Mouse (Mus musculus) liver, embryonic 15.5 days (tissue): Measurements from ENCODE around the gene Fam163b. TPM values are rescaled to one million over a fixed set of nuclear protein-coding genes. Genes with fewer than 3 reads are reported as not detected.

Experiments
- ATAC-seq: fragments of 200-750 bp; cut with Nextera tagmentation; 2 replicates; pipeline ENCODE4 v1.8.0; 2017; ENCODE audit warnings: moderate number of reproducible peaks, mild to moderate bottlenecking, moderate library complexity; ENCODE audit not compliant: insufficient read depth
- H3K27ac ChIP-seq: fragments of 300-500 bp; sonication (generic); replicated peaks from 2 replicates; pipeline ENCODE4 v1.5.1; 2015; ENCODE audit warnings: mild to moderate bottlenecking, inconsistent platforms
- H3K27me3 ChIP-seq: fragments of 300-500 bp; sonication (generic); 2 replicates; pipeline ENCODE4 v1.6.1; 2015; ENCODE audit warnings: mild to moderate bottlenecking, inconsistent platforms
- H3K36me3 ChIP-seq: fragments of 300-500 bp; sonication (generic); replicated peaks from 2 replicates; pipeline ENCODE4 v1.6.1; 2015; ENCODE audit warnings: moderate library complexity, mild to moderate bottlenecking, inconsistent platforms
- H3K4me1 ChIP-seq: fragments of 300-500 bp; sonication (generic); replicated peaks from 2 replicates; pipeline ENCODE4 v1.6.1; 2015; ENCODE audit warnings: inconsistent platforms
- H3K4me2 ChIP-seq: fragments of 300-500 bp; sonication (generic); 2 replicates; pipeline ENCODE4 v1.6.1; 2015; ENCODE audit warnings: moderate library complexity, mild to moderate bottlenecking, inconsistent platforms
- H3K4me3 ChIP-seq: fragments of 300-500 bp; sonication (generic); replicated peaks from 2 replicates; pipeline ENCODE4 v1.5.1; 2015; ENCODE audit warnings: mild to moderate bottlenecking, inconsistent platforms
- H3K9ac ChIP-seq: fragments of 300-500 bp; sonication (generic); 2 replicates; pipeline ENCODE4 v1.6.1; 2015; ENCODE audit warnings: moderate library complexity, mild to moderate bottlenecking, inconsistent platforms
- H3K9me3 ChIP-seq: fragments of 300-500 bp; sonication (generic); replicated peaks from 2 replicates; pipeline ENCODE4 v1.6.1; 2016; ENCODE audit warnings: inconsistent platforms
- WGBS: fragments of 180-500 bp; shearing (Covaris S2); methylation state at CpG from one replicate; pipeline ENCODE4 v1.1.7; 2015; ENCODE audit warnings: mixed read lengths; ENCODE audit not compliant: insufficient replicate concordance; 5-methylcytosine and 5-hydroxymethylcytosine counted together
- polyA plus RNA-seq: library from polyadenylated mRNA; unstranded; fragments of >200 nt; fragmentation: Nextera tagmentation; extraction: Ambion mirVana; gene quantifications from 2 replicates; pipeline ENCODE4 v1.2.1, GENCODE M21; 2015

Gene Fam163b
- polyA plus RNA-seq, 1 experiment from 2014 or later = not detected

GRCm38 (mm10) chr2:27071978-27072377, 70.3 kb downstream of the Fam163b start, which contains the start of gene Mymk:
Gene Mymk (minus strand): TSS chr2:27072179.
- Histone ChIP-seq H3K4me2 (no peak within 1 kb of the TSS), H3K27me3 (no peaks in the 10 kb centered on the region), H3K27ac (no peak within 1 kb of the TSS), H3K4me1 (no peaks in the 10 kb centered on the region), H3K9me3 (no peaks in the 10 kb centered on the region), H3K36me3 (no peaks in the 10 kb centered on the region), H3K9ac (no peak within 1 kb of the TSS), H3K4me3 (no peak within 1 kb of the TSS)
- WGBS = 56% methylated on average over 2 of the region's 2 CpGs
- no peak for ATAC-seq

GRCm38 (mm10) chr2:27071137-27071536, 71.2 kb downstream of the Fam163b start:
- H3K27ac ChIP-seq = no peak overlapping the region
- no peaks in the 10 kb centered on the region for H3K9me3 ChIP-seq
- no peak overlapping the region for H3K9ac ChIP-seq
- ATAC-seq = no peak
- no peaks in the 10 kb centered on the region; the same call in 1 of the 2 replicates for H3K27me3 ChIP-seq
- H3K4me2 ChIP-seq = no peak overlapping the region
- no peaks in the 10 kb centered on the region for H3K4me1 ChIP-seq
- H3K4me3 ChIP-seq = no peak overlapping the region
- 16% methylated on average over 4 of the region's 4 CpGs for WGBS
- H3K36me3 ChIP-seq = no peaks in the 10 kb centered on the region

- Histone ChIP-seq H3K4me1 (no peaks in the 10 kb centered on the region), H3K36me3 (no peaks in the 10 kb centered on the region), H3K27ac (no peak overlapping the region), H3K4me3 (no peak overlapping the region), H3K9ac (no peak overlapping the region), H3K9me3 (no peaks in the 10 kb centered on the region), H3K4me2 (no peak overlapping the region), H3K27me3 (no peaks in the 10 kb centered on the region; the same call in 1 of the 2 replicates)
- ATAC-seq = no peak
- 49% methylated on average over 2 of the region's 2 CpGs for WGBS
Observed at GRCm38 (mm10) chr2:27070247-27070813, 72.0 kb downstream of the Fam163b start.

- no peak overlapping the region for H3K9ac ChIP-seq
- no peaks in the 10 kb centered on the region for H3K9me3 ChIP-seq
- no peak for ATAC-seq
- H3K4me3 ChIP-seq = no peak overlapping the region
- H3K27me3 ChIP-seq = no peaks in the 10 kb centered on the region; the same call in 1 of the 2 replicates
- H3K4me2 ChIP-seq = no peak overlapping the region
- H3K4me1 ChIP-seq = no peaks in the 10 kb centered on the region
- 37% methylated on average over 3 of the region's 3 CpGs for WGBS
- H3K27ac ChIP-seq = no peak overlapping the region
- no peaks in the 10 kb centered on the region for H3K36me3 ChIP-seq
Observed at GRCm38 (mm10) chr2:27069646-27070045, 72.6 kb downstream of the Fam163b start.

- no peaks in the 10 kb centered on the region for H3K4me1 ChIP-seq
- H3K4me2 ChIP-seq = no peak overlapping the region
- H3K27ac ChIP-seq = no peak overlapping the region
- no peaks in the 10 kb centered on the region for H3K9me3 ChIP-seq
- WGBS = 54% methylated on average over 2 of the region's 2 CpGs
- no peak overlapping the region for H3K4me3 ChIP-seq
- H3K9ac ChIP-seq = no peak overlapping the region
- no peaks in the 10 kb centered on the region for H3K36me3 ChIP-seq
- H3K27me3 ChIP-seq = no peaks in the 10 kb centered on the region; the same call in 1 of the 2 replicates
- no peak for ATAC-seq
Observed at GRCm38 (mm10) chr2:27067996-27068395, 74.3 kb downstream of the Fam163b start.

- no peak for ATAC-seq
- H3K9ac ChIP-seq = no peak overlapping the region
- no peaks in the 10 kb centered on the region; the same call in 1 of the 2 replicates for H3K27me3 ChIP-seq
- H3K9me3 ChIP-seq = no peaks in the 10 kb centered on the region
- H3K36me3 ChIP-seq = no peaks in the 10 kb centered on the region
- no peak overlapping the region for H3K4me3 ChIP-seq
- no peak overlapping the region for H3K27ac ChIP-seq
- no peak overlapping the region for H3K4me2 ChIP-seq
- H3K4me1 ChIP-seq = 0 out of 2 replicates have a peak, but pooled peaks cover 2% of the 10 kb centered on the region
- 57% methylated on average over 2 of the region's 2 CpGs for WGBS
Observed at GRCm38 (mm10) chr2:27067124-27067523, 75.2 kb downstream of the Fam163b start.

Other genes starting within 250 kb of the Fam163b start
- gene Surf6, start 239.6 kb downstream of the Fam163b start, polyA plus RNA-seq = 9.9 and 10.8 TPM in 2 replicates
- 19.0 TPM in 2 replicates for gene Med22, start 231.8 kb downstream of the Fam163b start, polyA plus RNA-seq
- 341 and 352 TPM in 2 replicates for gene Rpl7a, start 231.7 kb downstream of the Fam163b start, polyA plus RNA-seq
- gene Surf2, start 226.1 kb downstream of the Fam163b start, polyA plus RNA-seq = 19.0 and 21.4 TPM in 2 replicates
- gene Surf1, start 226.0 kb downstream of the Fam163b start, polyA plus RNA-seq = 33.3 and 33.8 TPM in 2 replicates
- 118 and 129 TPM in 2 replicates for gene Surf4, start 208.6 kb downstream of the Fam163b start, polyA plus RNA-seq
- gene Stkld1, start 208.4 kb downstream of the Fam163b start, polyA plus RNA-seq = 0.06 and 0.08 TPM in 2 replicates
- 19.2 and 19.9 TPM in 2 replicates for gene Rexo4, start 178.1 kb downstream of the Fam163b start, polyA plus RNA-seq
- gene Adamts13, start 169.1 kb downstream of the Fam163b start, polyA plus RNA-seq = 1.6 and 2.0 TPM in 2 replicates
- 13.2 and 15.0 TPM in 2 replicates for gene Cacfd1, start 132.6 kb downstream of the Fam163b start, polyA plus RNA-seq
- gene Slc2a6, start 114.5 kb downstream of the Fam163b start, polyA plus RNA-seq = 0.28 and 0.29 TPM in 2 replicates
- 1.9 and 2.5 TPM in 2 replicates for gene Mymk, start 70.3 kb downstream of the Fam163b start, polyA plus RNA-seq
- 0.32 and 0.48 TPM in 2 replicates for gene Adamtsl2, start 63.1 kb downstream of the Fam163b start, polyA plus RNA-seq
- 0.07 TPM in 2 replicates for gene Dbh, start 22.7 kb upstream of the Fam163b start, polyA plus RNA-seq
- gene Sardh, start 105.8 kb upstream of the Fam163b start, polyA plus RNA-seq = 51.2 and 68.3 TPM in 2 replicates